Mouse (Mus musculus): ENCODE results near the gene Yjefn3. TPM values are rescaled to one million over a fixed set of nuclear protein-coding genes. Genes with fewer than 3 reads are reported as not detected.

Yjefn3 gene
- polyA plus RNA-seq, 1 experiment from 2014 or later: 10.0 TPM

DNA sequence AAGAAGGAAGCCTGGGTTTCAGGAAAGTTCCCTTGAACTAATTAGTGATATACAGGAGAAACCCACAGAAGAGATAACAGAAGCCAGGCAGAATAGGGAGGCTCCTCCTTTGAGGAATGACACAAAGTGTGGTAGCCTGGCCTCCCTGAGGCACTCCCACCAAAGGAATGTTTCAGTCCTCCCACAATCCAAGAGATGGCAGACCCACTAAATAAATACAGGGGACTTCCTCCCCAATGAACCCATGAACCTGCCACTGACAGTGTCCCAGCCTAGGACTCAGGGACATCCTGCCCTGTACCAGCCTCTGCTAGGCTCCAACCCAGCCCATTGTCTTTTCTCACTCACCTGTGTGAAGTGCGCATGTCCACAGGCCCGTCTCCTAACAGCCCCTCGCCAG is 32.9 kb upstream of the Yjefn3 start:
- no peak overlapping the region for H3K9ac ChIP-seq (ENCODE audit: low read length)
- no peak for ATAC-seq
- 83% methylated on average over 3 of the region's 3 CpGs for WGBS

DNA sequence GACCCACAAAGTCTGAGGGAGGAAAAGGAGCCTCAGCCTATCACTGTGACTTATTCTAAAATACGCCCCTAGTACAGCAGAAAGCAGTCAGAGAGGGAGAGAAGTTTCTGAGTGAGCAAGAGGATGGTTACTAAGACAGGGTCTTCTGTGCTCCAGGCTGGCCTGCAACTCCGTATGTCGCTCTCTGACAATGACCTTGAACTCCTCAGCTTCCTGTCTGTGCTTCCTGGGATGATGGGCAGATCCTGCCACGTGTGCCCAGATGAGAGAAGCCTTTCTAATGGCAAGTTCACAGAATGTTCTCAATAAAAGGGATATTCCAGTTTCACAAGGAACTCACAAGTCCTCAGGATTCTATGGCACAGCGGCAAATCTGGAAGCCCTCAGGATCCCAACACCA is 32.1 kb upstream of the Yjefn3 start:
- Histone ChIP-seq H3K27ac (ENCODE audit: low read depth, low read length) (no peak overlapping the region), H3K9me3 (replicated peaks; ENCODE audit: control insufficient read depth, low read length) (no peaks in the 10 kb centered on the region), H3K36me3 (ENCODE audit: control insufficient read depth, insufficient read depth, low read length) (peaks cover 9% of the 10 kb centered on the region), H3K4me1 (ENCODE audit: control insufficient read depth, insufficient read depth, low read length) (no peaks in the 10 kb centered on the region), H3K27me3 (replicated peaks; ENCODE audit: control insufficient read depth, insufficient read depth, low read length) (no peaks in the 10 kb centered on the region), H3K4me2 (ENCODE audit: low read length) (no peak overlapping the region), H3K9ac (ENCODE audit: low read length) (no peak overlapping the region), H3K4me3 (ENCODE audit: low read depth, low read length) (no peak overlapping the region)
- WGBS: 93% methylated on average over 5 of the region's 5 CpGs
- ATAC-seq (no peak), DNase-seq (ENCODE audit: low spot score) (no peak)

More for the DNA sequence above, 32.9 kb upstream of the Yjefn3 start:
- H3K36me3 ChIP-seq (ENCODE audit: control insufficient read depth, insufficient read depth, low read length): peaks cover 12% of the 10 kb centered on the region
- no peak overlapping the region for H3K4me2 ChIP-seq (ENCODE audit: low read length)
- H3K27ac ChIP-seq (ENCODE audit: low read depth, low read length): no peak overlapping the region
- H3K4me3 ChIP-seq (ENCODE audit: low read depth, low read length): no peak overlapping the region
- DNase-seq (ENCODE audit: low spot score): no peak
- no peaks in the 10 kb centered on the region for H3K9me3 ChIP-seq (replicated peaks; ENCODE audit: control insufficient read depth, low read length)
- H3K4me1 ChIP-seq (ENCODE audit: control insufficient read depth, insufficient read depth, low read length): no peaks in the 10 kb centered on the region
- H3K27me3 ChIP-seq (replicated peaks; ENCODE audit: control insufficient read depth, insufficient read depth, low read length): no peaks in the 10 kb centered on the region

DNA sequence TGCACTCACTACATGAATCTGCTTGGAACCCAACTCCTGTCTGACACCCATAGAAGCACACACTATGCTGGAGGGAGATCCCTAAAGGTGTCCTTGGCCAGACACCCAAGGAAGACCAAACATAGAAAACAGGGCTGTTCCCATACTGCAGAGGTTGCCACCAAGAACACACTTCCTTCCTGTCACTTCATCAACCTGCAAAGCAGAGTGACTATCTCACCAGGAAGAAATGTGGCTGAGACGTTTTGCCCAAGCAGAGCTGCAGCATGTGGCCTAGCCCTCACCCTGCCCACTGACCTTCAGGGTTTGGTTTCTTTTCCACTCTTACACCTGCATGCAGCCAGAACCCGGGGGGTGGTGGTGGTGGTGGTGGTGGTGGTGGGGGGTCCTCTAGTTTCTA is 31.3 kb upstream of the Yjefn3 start:
- H3K4me2 ChIP-seq (ENCODE audit: low read length): no peak overlapping the region
- H3K4me3 ChIP-seq (ENCODE audit: low read depth, low read length): no peak overlapping the region
- H3K9me3 ChIP-seq (replicated peaks; ENCODE audit: control insufficient read depth, low read length): no peaks in the 10 kb centered on the region
- DNase-seq (ENCODE audit: low spot score) (no peak), ATAC-seq (no peak)
- 94% methylated on average over 2 of the region's 2 CpGs for WGBS
- no peak overlapping the region for H3K9ac ChIP-seq (ENCODE audit: low read length)
- no peaks in the 10 kb centered on the region for H3K27me3 ChIP-seq (replicated peaks; ENCODE audit: control insufficient read depth, insufficient read depth, low read length)
- H3K36me3 ChIP-seq (ENCODE audit: control insufficient read depth, insufficient read depth, low read length): peaks cover 9% of the 10 kb centered on the region
- H3K4me1 ChIP-seq (ENCODE audit: control insufficient read depth, insufficient read depth, low read length): no peaks in the 10 kb centered on the region
- H3K27ac ChIP-seq (ENCODE audit: low read depth, low read length): no peak overlapping the region

DNA sequence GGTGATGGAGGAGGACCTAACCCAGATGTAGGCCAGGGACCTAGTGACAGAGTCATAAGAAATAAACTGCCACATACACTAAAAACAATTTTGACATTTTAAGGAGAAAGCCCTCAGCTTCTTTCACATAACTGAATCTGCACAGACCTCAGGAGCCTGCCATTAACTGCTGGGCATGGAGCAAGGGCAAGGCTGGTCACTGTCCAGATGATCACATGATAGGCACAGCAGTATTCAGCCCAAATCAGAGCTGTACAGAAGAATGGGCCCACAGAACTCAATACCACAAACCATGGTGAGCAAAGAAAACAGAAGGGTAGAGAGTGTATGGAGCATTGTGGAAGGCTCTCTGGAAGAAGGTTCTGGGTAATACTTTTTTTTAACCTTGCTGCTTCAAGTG is 24.4 kb upstream of the Yjefn3 start:
- H3K4me3 ChIP-seq (ENCODE audit: low read depth, low read length): no peak overlapping the region
- DNase-seq (ENCODE audit: low spot score): no peak

DNA sequence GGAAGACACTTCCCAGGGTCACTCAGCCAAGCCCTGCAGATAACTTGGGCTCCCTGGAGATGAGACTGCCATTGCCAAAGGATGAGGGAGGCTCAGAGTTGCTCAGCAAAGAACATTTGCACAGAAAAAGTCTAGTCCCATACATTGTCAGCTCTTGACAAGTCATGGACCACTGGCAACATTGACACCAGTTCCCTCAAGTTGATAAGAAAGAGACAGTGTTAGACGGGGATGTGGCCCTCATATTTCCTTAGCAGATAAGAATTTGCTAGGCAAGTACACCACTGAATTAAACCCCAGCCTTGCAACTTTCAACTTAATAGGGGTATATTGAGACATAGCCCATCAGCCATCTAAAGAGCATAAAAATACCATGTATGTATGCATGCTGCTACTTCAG is 21.5 kb upstream of the Yjefn3 start:
- H3K4me3 ChIP-seq (ENCODE audit: low read depth, low read length): no peak overlapping the region
- WGBS: 91% methylated on average over 1 of the region's 1 CpGs
- H3K36me3 ChIP-seq (ENCODE audit: control insufficient read depth, insufficient read depth, low read length): no peaks in the 10 kb centered on the region; the same call in 1 of the 2 replicates
- H3K4me1 ChIP-seq (ENCODE audit: control insufficient read depth, insufficient read depth, low read length): peaks cover 6% of the 10 kb centered on the region; the same call in 1 of the 2 replicates
- DNase-seq (ENCODE audit: low spot score): no peak
- H3K4me2 ChIP-seq (ENCODE audit: low read length): no peak overlapping the region
- H3K27ac ChIP-seq (ENCODE audit: low read depth, low read length): no peak overlapping the region
- no peaks in the 10 kb centered on the region for H3K9me3 ChIP-seq (replicated peaks; ENCODE audit: control insufficient read depth, low read length)
- no peaks in the 10 kb centered on the region for H3K27me3 ChIP-seq (replicated peaks; ENCODE audit: control insufficient read depth, insufficient read depth, low read length)
- no peak overlapping the region for H3K9ac ChIP-seq (ENCODE audit: low read length)
- ATAC-seq: no peak

More for the DNA sequence above, 24.4 kb upstream of the Yjefn3 start:
- ATAC-seq: no peak
- no peaks in the 10 kb centered on the region for H3K9me3 ChIP-seq (replicated peaks; ENCODE audit: control insufficient read depth, low read length)
- H3K9ac ChIP-seq (ENCODE audit: low read length): no peak overlapping the region
- no peaks in the 10 kb centered on the region for H3K4me1 ChIP-seq (ENCODE audit: control insufficient read depth, insufficient read depth, low read length)
- no peaks in the 10 kb centered on the region for H3K27me3 ChIP-seq (replicated peaks; ENCODE audit: control insufficient read depth, insufficient read depth, low read length)
- no peak overlapping the region for H3K27ac ChIP-seq (ENCODE audit: low read depth, low read length)
- no peak overlapping the region for H3K4me2 ChIP-seq (ENCODE audit: low read length)
- no peaks in the 10 kb centered on the region; the same call in 1 of the 2 replicates for H3K36me3 ChIP-seq (ENCODE audit: control insufficient read depth, insufficient read depth, low read length)

DNA sequence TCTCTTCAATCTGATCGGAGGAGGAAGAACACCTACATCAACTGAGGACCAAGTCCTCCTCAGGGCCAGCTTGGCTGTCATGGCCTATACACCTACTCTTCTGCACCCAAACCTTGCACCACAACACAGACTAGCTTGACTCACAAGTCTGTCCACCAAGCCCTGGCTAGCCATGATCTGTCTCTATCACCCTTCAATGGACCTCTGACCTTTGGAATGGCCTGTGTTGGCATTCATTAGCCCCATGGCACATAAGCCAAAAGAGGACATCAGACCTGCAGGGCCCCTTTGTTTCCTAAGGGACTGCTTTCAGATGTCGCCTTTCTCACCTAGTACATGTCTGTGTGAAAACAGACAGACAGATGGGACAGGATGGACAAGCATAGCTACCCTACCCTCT is 18.6 kb upstream of the Yjefn3 start:
- DNase-seq (ENCODE audit: low spot score): no peak
- H3K9me3 ChIP-seq (replicated peaks; ENCODE audit: control insufficient read depth, low read length): no peaks in the 10 kb centered on the region
- ATAC-seq: no peak
- H3K27ac ChIP-seq (ENCODE audit: low read depth, low read length): peak overlapping the region; percentile 49; the same call in 1 of the 2 replicates
- H3K9ac ChIP-seq (ENCODE audit: low read length): no peak overlapping the region
- no peak overlapping the region for H3K4me2 ChIP-seq (ENCODE audit: low read length)
- H3K36me3 ChIP-seq (ENCODE audit: control insufficient read depth, insufficient read depth, low read length): peaks cover 16% of the 10 kb centered on the region
- no peak overlapping the region for H3K4me3 ChIP-seq (ENCODE audit: low read depth, low read length)
- peaks cover 6% of the 10 kb centered on the region; the same call in 1 of the 2 replicates for H3K4me1 ChIP-seq (ENCODE audit: control insufficient read depth, insufficient read depth, low read length)
- H3K27me3 ChIP-seq (replicated peaks; ENCODE audit: control insufficient read depth, insufficient read depth, low read length): no peaks in the 10 kb centered on the region
- WGBS: 80% methylated on average over 2 of the region's 2 CpGs

DNA sequence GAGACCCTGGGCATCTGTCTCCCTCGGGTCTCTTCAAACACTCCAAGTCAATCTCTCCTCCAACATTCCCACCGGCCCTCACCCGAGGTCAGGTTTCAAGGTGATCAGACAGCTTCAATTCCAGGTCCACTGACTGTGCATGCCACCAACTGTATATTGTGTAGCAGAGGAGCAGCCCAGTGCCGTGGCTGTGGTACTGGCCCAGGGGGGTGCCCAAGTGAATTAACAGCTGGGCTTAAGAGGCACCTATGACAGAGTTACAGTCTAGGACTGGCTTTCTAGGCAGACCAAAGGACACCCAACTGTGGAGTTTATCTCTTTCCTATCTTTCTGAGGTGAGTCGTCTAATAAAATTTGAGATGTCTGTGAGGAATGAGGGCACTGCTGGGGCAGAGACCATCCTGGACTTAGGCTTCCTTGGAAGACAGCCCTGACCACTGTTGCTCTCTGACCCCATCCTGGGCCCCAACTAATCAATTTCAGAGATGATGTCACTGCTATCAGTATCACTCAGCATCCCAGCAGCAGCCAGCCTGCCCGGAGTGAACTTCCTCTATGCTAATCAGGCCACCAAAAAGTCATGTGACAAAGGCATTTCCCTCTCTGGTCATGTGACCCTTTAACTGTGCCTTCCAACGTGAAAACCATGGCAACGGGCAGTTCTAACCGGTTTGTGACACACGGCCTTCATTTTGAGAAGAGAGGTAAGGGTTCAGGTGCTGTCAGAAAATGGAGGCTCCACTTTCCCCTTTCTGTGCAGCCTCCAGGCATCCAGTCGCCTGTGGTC is 17.6 kb upstream of the Yjefn3 start:
- Histone ChIP-seq H3K27ac (ENCODE audit: low read depth, low read length) (peak overlapping the region; percentile 49; the same call in 1 of the 2 replicates), H3K36me3 (ENCODE audit: control insufficient read depth, insufficient read depth, low read length) (peaks cover 25% of the 10 kb centered on the region), H3K4me2 (ENCODE audit: low read length) (peak overlapping the region; percentile 12; the same call in 1 of the 2 replicates), H3K4me1 (ENCODE audit: control insufficient read depth, insufficient read depth, low read length) (peaks cover 6% of the 10 kb centered on the region; the same call in 1 of the 2 replicates), H3K9me3 (replicated peaks; ENCODE audit: control insufficient read depth, low read length) (no peaks in the 10 kb centered on the region), H3K4me3 (ENCODE audit: low read depth, low read length) (no peak overlapping the region), H3K27me3 (replicated peaks; ENCODE audit: control insufficient read depth, insufficient read depth, low read length) (no peaks in the 10 kb centered on the region), H3K9ac (ENCODE audit: low read length) (peak overlapping the region; percentile 26; the same call in 1 of the 2 replicates)
- DNase-seq (ENCODE audit: low spot score): peak; percentile 80
- ATAC-seq: peak; percentile 63
- 48% methylated on average over 11 of the region's 11 CpGs for WGBS

DNA sequence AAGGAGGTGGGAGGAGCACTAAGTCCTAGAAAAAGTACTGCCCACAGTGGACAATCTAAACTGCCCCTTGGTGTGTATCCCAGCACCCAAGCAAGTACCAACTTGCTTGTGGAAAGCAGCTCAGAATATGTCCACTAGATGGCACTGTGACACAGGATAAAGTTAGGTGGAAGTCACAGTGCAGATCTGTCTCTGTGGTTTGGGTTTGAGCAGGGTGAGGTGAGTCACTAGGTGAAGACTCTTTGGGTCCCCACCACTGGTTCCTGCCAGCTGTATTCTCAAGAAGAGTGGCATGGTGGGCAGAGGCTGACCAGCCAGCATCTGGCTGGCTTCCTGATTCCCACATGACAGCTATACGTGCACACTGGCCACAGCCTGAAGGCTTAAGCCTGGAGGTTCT is 16.5 kb upstream of the Yjefn3 start:
- 80% methylated on average over 1 of the region's 1 CpGs for WGBS
- no peaks in the 10 kb centered on the region for H3K27me3 ChIP-seq (replicated peaks; ENCODE audit: control insufficient read depth, insufficient read depth, low read length)

DNA sequence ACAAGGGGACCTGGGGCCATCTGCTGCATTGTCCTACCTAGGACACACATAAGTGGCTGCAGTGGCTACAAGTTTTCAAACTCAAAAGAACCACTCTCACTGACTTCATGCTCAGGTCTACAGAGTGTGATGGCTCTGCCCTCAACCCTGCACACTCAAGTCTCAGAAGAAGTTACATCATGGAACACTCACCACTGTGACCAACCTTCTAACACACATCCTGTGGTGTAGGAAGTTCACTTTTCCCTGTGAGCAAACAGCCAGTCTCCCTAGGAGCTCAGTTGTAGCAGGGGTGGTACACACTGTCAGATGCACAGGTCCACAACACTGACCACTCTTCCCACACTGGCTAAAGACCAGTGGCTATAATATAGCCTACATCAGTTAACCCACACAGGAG is 16.0 kb upstream of the Yjefn3 start:
- Histone ChIP-seq H3K4me3 (ENCODE audit: low read depth, low read length) (no peak overlapping the region), H3K27ac (ENCODE audit: low read depth, low read length) (no peak overlapping the region), H3K9ac (ENCODE audit: low read length) (no peak overlapping the region), H3K36me3 (ENCODE audit: control insufficient read depth, insufficient read depth, low read length) (peaks cover 39% of the 10 kb centered on the region), H3K4me2 (ENCODE audit: low read length) (no peak overlapping the region), H3K9me3 (replicated peaks; ENCODE audit: control insufficient read depth, low read length) (no peaks in the 10 kb centered on the region), H3K4me1 (ENCODE audit: control insufficient read depth, insufficient read depth, low read length) (peaks cover 6% of the 10 kb centered on the region; the same call in 1 of the 2 replicates), H3K27me3 (replicated peaks; ENCODE audit: control insufficient read depth, insufficient read depth, low read length) (no peaks in the 10 kb centered on the region)
- DNase-seq (ENCODE audit: low spot score) (no peak), ATAC-seq (no peak; the same call in 1 of the 2 replicates)

More for the DNA sequence above, 16.5 kb upstream of the Yjefn3 start:
- H3K9ac ChIP-seq (ENCODE audit: low read length): no peak overlapping the region
- peaks cover 34% of the 10 kb centered on the region for H3K36me3 ChIP-seq (ENCODE audit: control insufficient read depth, insufficient read depth, low read length)
- H3K4me1 ChIP-seq (ENCODE audit: control insufficient read depth, insufficient read depth, low read length): peaks cover 6% of the 10 kb centered on the region; the same call in 1 of the 2 replicates
- H3K27ac ChIP-seq (ENCODE audit: low read depth, low read length): peak overlapping the region; percentile 9; the same call in 1 of the 2 replicates
- DNase-seq (ENCODE audit: low spot score) (peak; percentile 90), ATAC-seq (peak; percentile 73)
- no peak overlapping the region for H3K4me2 ChIP-seq (ENCODE audit: low read length)
- no peaks in the 10 kb centered on the region for H3K9me3 ChIP-seq (replicated peaks; ENCODE audit: control insufficient read depth, low read length)
- no peak overlapping the region for H3K4me3 ChIP-seq (ENCODE audit: low read depth, low read length)

Data from forebrain, embryonic 14.5 days (tissue).